Mouse (Mus musculus): ENCODE data around the gene Zbtb46. TPM values are rescaled to one million over a fixed set of nuclear protein-coding genes. Genes with fewer than 3 reads are reported as not detected.

Zbtb46 gene
- total RNA-seq, 2 experiments from 2014 or later = 3.3 to 5.9 TPM

- no peak for DNase-seq (ENCODE audit: low spot score)
These were observed 6.2 kb upstream of the Zbtb46 start for GRCm38 (mm10) chr2:181465423-181465822.

GRCm38 (mm10) chr2:181463008-181463738, 3.9 kb upstream of the Zbtb46 start:
- no peak for DNase-seq (ENCODE audit: low spot score)

- no peak for DNase-seq (ENCODE audit: low spot score)
These were observed 3.4 kb upstream of the Zbtb46 start for GRCm38 (mm10) chr2:181462604-181463003.

GRCm38 (mm10) chr2:181461536-181462100, 2.4 kb upstream of the Zbtb46 start:
- DNase-seq (ENCODE audit: low spot score) = no peak

- peak; percentile 48 for DNase-seq (ENCODE audit: low spot score)
These were observed 721 bp upstream of the Zbtb46 start for GRCm38 (mm10) chr2:181459673-181460621.

- no peak for DNase-seq (ENCODE audit: low spot score)
These were observed 644 bp downstream of the Zbtb46 start for GRCm38 (mm10) chr2:181458411-181459152.

- DNase-seq (ENCODE audit: low spot score) = no peak
These were observed 1.4 kb downstream of the Zbtb46 start for GRCm38 (mm10) chr2:181457831-181458230.

- DNase-seq (ENCODE audit: low spot score) = no peak
These were observed 3.3 kb downstream of the Zbtb46 start for GRCm38 (mm10) chr2:181455899-181456298.

- DNase-seq (ENCODE audit: low spot score) = no peak
These were observed 6.0 kb downstream of the Zbtb46 start for GRCm38 (mm10) chr2:181453274-181453673.

GRCm38 (mm10) chr2:181452181-181452580, 7.0 kb downstream of the Zbtb46 start:
- DNase-seq (ENCODE audit: low spot score) = no peak

GRCm38 (mm10) chr2:181443016-181443415, 16.2 kb downstream of the Zbtb46 start:
- no peak for DNase-seq (ENCODE audit: low spot score)

- DNase-seq (ENCODE audit: low spot score) = no peak
These were observed 21.1 kb downstream of the Zbtb46 start for GRCm38 (mm10) chr2:181438176-181438575.

GRCm38 (mm10) chr2:181436246-181436645, 23.0 kb downstream of the Zbtb46 start:
- DNase-seq (ENCODE audit: low spot score) = no peak

- DNase-seq (ENCODE audit: low spot score) = no peak
These were observed 35.4 kb downstream of the Zbtb46 start for GRCm38 (mm10) chr2:181423834-181424233.

GRCm38 (mm10) chr2:181420903-181421638, 38.2 kb downstream of the Zbtb46 start:
- DNase-seq (ENCODE audit: low spot score) = no peak

GRCm38 (mm10) chr2:181420426-181420825, 38.8 kb downstream of the Zbtb46 start:
- no peak for DNase-seq (ENCODE audit: low spot score)

GRCm38 (mm10) chr2:181419359-181419758, 39.9 kb downstream of the Zbtb46 start:
- no peak for DNase-seq (ENCODE audit: low spot score)

GRCm38 (mm10) chr2:181415945-181416344, 43.3 kb downstream of the Zbtb46 start:
- peak; percentile 33 for DNase-seq (ENCODE audit: low spot score)

- no peak for DNase-seq (ENCODE audit: low spot score)
These were observed 46.1 kb downstream of the Zbtb46 start for GRCm38 (mm10) chr2:181413141-181413540.

- DNase-seq (ENCODE audit: low spot score) = peak; percentile 70
These were observed 48.3 kb downstream of the Zbtb46 start for GRCm38 (mm10) chr2:181410760-181411473.
